16 mouse cellular contexts compared by ENCODE assay signal in the genomic region with DNA sequence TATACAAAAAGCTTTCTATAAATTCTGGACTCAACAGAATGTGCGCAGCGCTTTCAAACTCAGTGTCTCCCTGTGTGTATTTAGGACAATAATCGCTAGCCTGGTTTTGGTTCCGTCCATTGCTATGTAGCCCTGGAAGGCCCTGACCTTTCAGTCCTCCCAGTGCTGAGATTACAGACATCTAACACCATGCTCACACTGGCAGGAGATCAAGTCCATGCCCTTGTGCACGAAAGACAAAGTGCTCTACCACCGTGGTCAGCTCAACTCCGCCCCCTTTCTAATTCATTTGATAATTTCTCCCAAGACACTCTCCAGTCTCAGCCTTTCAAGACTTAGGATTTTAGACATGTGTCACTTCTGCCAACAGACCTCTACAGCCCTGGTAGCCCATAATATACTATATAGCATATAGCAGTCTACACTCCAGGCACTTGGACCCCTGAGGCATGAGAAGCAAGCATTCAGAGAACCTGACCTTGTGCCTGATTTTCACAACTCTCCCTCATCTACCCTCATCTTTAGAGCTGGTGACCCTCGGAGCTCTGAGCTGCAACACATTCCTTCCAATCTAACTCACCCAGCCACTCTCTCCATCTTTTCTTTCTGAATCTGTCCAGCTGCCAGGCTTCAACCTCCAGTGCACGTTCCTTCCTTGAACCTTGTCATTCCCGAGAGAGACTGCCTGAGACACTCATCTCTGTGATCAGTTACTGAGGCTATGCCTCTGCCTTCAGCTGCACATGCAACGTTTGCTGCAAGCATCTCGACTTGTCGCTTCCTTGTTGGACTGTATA. TPM values are rescaled to one million over a fixed set of nuclear protein-coding genes. Genes with fewer than 3 reads are reported as not detected.
DNase-seq lines count a peak whose midpoint lies in the region; ATAC-seq and TF ChIP-seq lines count a peak whose summit lies in the region.
"Had no signal": no experiment of that assay in that cellular context is flagged by ENCODE, and none has a peak within 500 bp of the region (broad histone marks: within the 10 kb centered on the region; RNA-seq: fewer than 3 reads in every experiment).

No protein-coding gene starts in this region.

- H3K27ac ChIP-seq in liver, embryonic 13.5 days, result peak overlapping the region; percentile 9; the same call in 1 of the 2 replicates
- H3K27ac ChIP-seq in liver, postnatal 0 days (ENCODE audit: low read depth), result no peak overlapping the region
- H3K27ac ChIP-seq: embryonic facial prominence, embryonic 13.5 days; forebrain, embryonic 10.5 days; hindbrain, embryonic 12.5 days; liver, embryonic 14.5 days had no signal

- 71% methylated on average over 13 of the region's 13 CpGs for WGBS in liver, embryonic 13.5 days (ENCODE audit: insufficient replicate concordance)
- 71% methylated on average over 13 of the region's 13 CpGs for WGBS in liver, postnatal 0 days (ENCODE audit: insufficient replicate concordance)

- TF ChIP-seq CTCF in liver, postnatal 0 days (IDR thresholded peaks at IDR 0.05; ENCODE audit: low read depth), result no peak

- H3K4me3 ChIP-seq in liver, embryonic 13.5 days (replicated peaks), result no peak overlapping the region
- no peak overlapping the region for H3K4me3 ChIP-seq in liver, postnatal 0 days (ENCODE audit: low read depth, low read length)
- H3K4me3 ChIP-seq: embryonic facial prominence, embryonic 13.5 days; forebrain, embryonic 10.5 days; hindbrain, embryonic 12.5 days had no signal

- ATAC-seq in liver, embryonic 13.5 days (ENCODE audit: low read depth), result no peak
- no peak for ATAC-seq in liver, postnatal 0 days
- ATAC-seq: intestine, embryonic 16.5 days had no signal

- H3K9me3 ChIP-seq in liver, embryonic 13.5 days (replicated peaks), result no peaks in the 10 kb centered on the region
- no peaks in the 10 kb centered on the region for H3K9me3 ChIP-seq in liver, postnatal 0 days (ENCODE audit: low read length)
- H3K9me3 ChIP-seq: embryonic facial prominence, embryonic 13.5 days; forebrain, embryonic 10.5 days; hindbrain, embryonic 12.5 days had no signal

- no peak for TF ChIP-seq EP300 in liver, postnatal 0 days (IDR thresholded peaks at IDR 0.05; ENCODE audit: low read depth)

- H3K27me3 ChIP-seq in liver, embryonic 13.5 days, result no peaks in the 10 kb centered on the region
- H3K27me3 ChIP-seq in liver, postnatal 0 days (ENCODE audit: insufficient read depth, low read length), result no peaks in the 10 kb centered on the region
- H3K27me3 ChIP-seq: embryonic facial prominence, embryonic 13.5 days; hindbrain, embryonic 12.5 days had no signal

- 0 out of 2 replicates have a peak, but pooled peaks cover 8% of the 10 kb centered on the region for H3K36me3 ChIP-seq in liver, embryonic 13.5 days
- H3K36me3 ChIP-seq in liver, postnatal 0 days (replicated peaks; ENCODE audit: insufficient read depth, low read length), result 0 out of 2 replicates have a peak, but pooled peaks cover 2% of the 10 kb centered on the region

- intact Hi-C loops in heart, postnatal 36 days (cut with DNase I), result no loop called here

- H3K4me2 ChIP-seq in liver, embryonic 13.5 days, result no peak overlapping the region
- H3K4me2 ChIP-seq in liver, postnatal 0 days (ENCODE audit: low read depth, low read length), result no peak overlapping the region
- H3K4me2 ChIP-seq: embryonic facial prominence, embryonic 13.5 days; hindbrain, embryonic 12.5 days; midbrain, embryonic 11.5 days had no signal

- peaks cover 41% of the 10 kb centered on the region for H3K4me1 ChIP-seq in liver, embryonic 13.5 days (replicated peaks)
- H3K4me1 ChIP-seq in liver, postnatal 0 days (ENCODE audit: insufficient read depth), result 0 out of 2 replicates have a peak, but pooled peaks cover 2% of the 10 kb centered on the region
- H3K4me1 ChIP-seq: hindbrain, embryonic 12.5 days had no signal

- DNase-seq in gastrocnemius, adult 18-20 months (ENCODE audit: low spot score), result peak; percentile 68
- no peak for DNase-seq in gastrocnemius, postnatal 4 days (ENCODE audit: low spot score in 2 of 2)
- DNase-seq in heart, postnatal 4 days, result peak; percentile 25
- no peak for DNase-seq in heart, postnatal 36 days
- no peak for DNase-seq in liver, embryonic 13.5 days
- no peak for DNase-seq in liver, postnatal 0 days
- peak; percentile 26 for DNase-seq in gastrocnemius, postnatal 25 days
- no peak for DNase-seq in urinary bladder, postnatal 4 days (ENCODE audit: low spot score in 2 of 2)
- DNase-seq: lung, postnatal 14 days; spleen, adult 18-20 months had no signal

- H3K9ac ChIP-seq in liver, embryonic 13.5 days, result no peak overlapping the region
- H3K9ac ChIP-seq in liver, postnatal 0 days (replicated peaks), result no peak overlapping the region
- H3K9ac ChIP-seq: embryonic facial prominence, embryonic 13.5 days; hindbrain, embryonic 12.5 days; liver, embryonic 14.5 days had no signal

RNA-seq across cellular contexts. Expression of a gene that starts 15.7 kb away (rescaled TPM):
- total RNA-seq in gastrocnemius, adult 18-20 months (2021), result 10 to 100 TPM; 12.8 to 13.7 TPM
- 10 to 100 TPM; 25.3 to 25.9 TPM for total RNA-seq in gastrocnemius, postnatal 4 days (2021)
- total RNA-seq in heart, postnatal 4 days (2021), result 10 to 100 TPM; 30.2 to 37.6 TPM
- 10 to 100 TPM; 23.4 to 27.1 TPM for total RNA-seq in heart, postnatal 36 days (2021)
- 10.3 and 12.5 TPM in 2 replicates for polyA plus RNA-seq in liver, embryonic 13.5 days (2015; fragmentation: Nextera tagmentation; extraction: Ambion mirVana)
- polyA plus RNA-seq in liver, postnatal 0 days (2015; fragmentation: Nextera tagmentation; extraction: Ambion mirVana), result 6.2 and 7.7 TPM in 2 replicates
- 10 to 100 TPM; 10.3 to 10.6 TPM for total RNA-seq in gastrocnemius, postnatal 25 days (2021)

RNA-seq across cellular contexts. Expression of a gene that starts 53.2 kb away (rescaled TPM):
- total RNA-seq in gastrocnemius, adult 18-20 months (2021), result 1 to 10 TPM; 5.6 to 7.7 TPM
- total RNA-seq in gastrocnemius, postnatal 4 days (2021), result 10 to 100 TPM; 25.3 to 27.7 TPM
- total RNA-seq in heart, postnatal 4 days (2021), result 10 to 100 TPM; 25.1 to 25.3 TPM
- total RNA-seq in heart, postnatal 36 days (2021), result 1 to 10 TPM; 6.4 to 7.2 TPM
- 79.4 and 80.2 TPM in 2 replicates for polyA plus RNA-seq in liver, embryonic 13.5 days (2015; fragmentation: Nextera tagmentation; extraction: Ambion mirVana)
- 21.3 and 25.6 TPM in 2 replicates for polyA plus RNA-seq in liver, postnatal 0 days (2015; fragmentation: Nextera tagmentation; extraction: Ambion mirVana)
- 1 to 10 TPM; 6.5 to 6.6 TPM for total RNA-seq in gastrocnemius, postnatal 25 days (2021)

RNA-seq across cellular contexts. Expression of a gene that starts 57.1 kb away (rescaled TPM):
- 1 to 10 TPM; 2.6 TPM for total RNA-seq in gastrocnemius, adult 18-20 months (2021)
- total RNA-seq in gastrocnemius, postnatal 4 days (2021), result 1 to 10 TPM; 6.9 to 7.0 TPM
- 10 to 100 TPM; 10.3 to 11.0 TPM for total RNA-seq in heart, postnatal 4 days (2021)
- 1 to 10 TPM; 3.4 to 4.3 TPM for total RNA-seq in heart, postnatal 36 days (2021)
- 17.1 and 19.7 TPM in 2 replicates for polyA plus RNA-seq in liver, embryonic 13.5 days (2015; fragmentation: Nextera tagmentation; extraction: Ambion mirVana)
- polyA plus RNA-seq in liver, postnatal 0 days (2015; fragmentation: Nextera tagmentation; extraction: Ambion mirVana), result 8.0 and 10.1 TPM in 2 replicates
- total RNA-seq in gastrocnemius, postnatal 25 days (2021), result 1 to 10 TPM; 2.6 to 4.3 TPM

Comparison
In these comparisons a context has a peak if more than half of its experiments do, and no peak if none do; other contexts are left out.
1. DNase-seq: peak in gastrocnemius, adult 18-20 months (single experiment), heart, postnatal 4 days (single experiment) and gastrocnemius, postnatal 25 days (single experiment); none in gastrocnemius, postnatal 4 days (0 of 2), heart, postnatal 36 days (0 of 2), liver, embryonic 13.5 days (single experiment), liver, postnatal 0 days (single experiment) and urinary bladder, postnatal 4 days (0 of 2).